Mouse (Mus musculus): Measurements from ENCODE around the gene Slc2a2. TPM values are rescaled to one million over a fixed set of nuclear protein-coding genes. Genes with fewer than 3 reads are reported as not detected.

The Slc2a2 gene
- not detected for polyA plus RNA-seq (2014; fragmentation: Illumina TruSeq; extraction: RNeasy Lipid Tissue Mini Kit (QIAGEN cat#74804); ENCODE audit: insufficient read depth, low read depth, low replicate concordance)

GRCm38 (mm10) chr3:28697797-28698196 is at the start of gene Slc2a2:
Gene Slc2a2, plus strand, starts transcription at chr3:28697903.

Other genes with a start within 250 kb of the Slc2a2 start
- gene Eif5a2, start 83.4 kb downstream of the Slc2a2 start, polyA plus RNA-seq (2014; fragmentation: Illumina TruSeq; extraction: RNeasy Lipid Tissue Mini Kit (QIAGEN cat#74804); ENCODE audit: insufficient read depth, low read depth, low replicate concordance): 2.9 TPM
- 390 TPM for gene Rpl22l1, start 107.5 kb downstream of the Slc2a2 start, polyA plus RNA-seq (2014; fragmentation: Illumina TruSeq; extraction: RNeasy Lipid Tissue Mini Kit (QIAGEN cat#74804); ENCODE audit: insufficient read depth, low read depth, low replicate concordance)
- gene Gm1527, start 194.7 kb downstream of the Slc2a2 start, polyA plus RNA-seq (2014; fragmentation: Illumina TruSeq; extraction: RNeasy Lipid Tissue Mini Kit (QIAGEN cat#74804); ENCODE audit: insufficient read depth, low read depth, low replicate concordance): not detected